Mouse (Mus musculus) fibroblast of lung, adult 2 months (primary cell): ENCODE measurements around the gene Mcl1.
A peak's percentile ranks its signal among the peaks of the same experiment; 100 is the strongest.
"Not testable (repeated sequence)": the region's sequence is repeated elsewhere in the genome, so short reads cannot be mapped to it uniquely, and the experiment has no call there.

Source experiments
- DNase-seq: peaks from one replicate; pipeline ENCODE4 v3.0.0-alpha.2; 2011; ENCODE audit warnings: low read depth

The Mcl1 gene

DNA sequence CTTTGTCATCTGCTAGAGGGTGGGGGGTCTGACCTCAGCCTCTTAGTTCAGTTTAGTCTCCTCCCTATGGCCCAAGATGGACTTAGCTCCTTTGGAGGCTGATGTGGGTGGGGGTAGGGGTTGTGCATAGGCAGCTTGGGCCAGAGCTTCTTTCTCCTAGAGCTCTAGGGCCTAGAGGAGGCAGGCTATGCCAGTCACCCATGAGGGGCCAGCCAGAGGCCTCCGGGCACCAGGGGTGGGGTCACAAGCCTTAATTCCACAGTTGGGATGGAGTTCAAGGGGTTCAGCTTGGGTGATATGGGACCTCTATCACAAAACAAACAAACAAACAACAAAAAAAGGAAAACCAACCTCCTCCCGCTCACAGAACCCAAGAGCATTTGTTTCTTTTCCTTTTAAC, 27.1 kb downstream of the Mcl1 start:
- no peak for DNase-seq

DNA sequence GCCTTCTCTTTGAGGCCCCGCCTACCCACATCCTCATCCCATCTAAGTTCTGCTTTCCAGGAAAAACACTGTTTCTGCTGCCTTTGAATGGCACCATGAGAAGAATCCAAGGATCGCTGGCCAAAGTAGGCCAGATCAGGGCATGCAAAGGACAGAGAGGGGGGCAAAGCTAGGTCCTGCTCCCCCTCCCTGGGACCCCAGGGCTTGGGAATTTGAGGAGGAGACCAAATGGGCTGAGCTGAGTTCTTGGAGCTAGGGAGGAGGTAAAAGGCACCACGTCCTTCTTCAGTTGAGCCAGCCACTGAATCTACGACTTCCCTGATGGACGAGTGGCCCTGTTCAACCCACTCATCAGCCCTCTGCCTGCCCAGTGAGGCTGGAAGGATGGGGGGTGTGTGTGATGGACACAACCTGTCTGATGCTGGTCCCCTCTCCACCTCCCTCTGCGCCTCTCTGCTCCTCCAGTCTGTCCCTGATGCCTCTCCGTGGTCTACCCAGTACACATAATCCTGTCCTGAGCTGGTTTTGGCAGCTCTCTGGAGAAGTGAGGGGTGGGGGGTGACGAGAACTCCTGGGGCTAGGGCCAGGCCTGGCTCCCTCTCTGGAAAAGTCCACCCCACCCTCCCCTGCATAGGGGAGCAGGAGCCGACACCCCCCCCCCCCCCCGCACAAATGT, 28.0 kb downstream of the Mcl1 start:
- DNase-seq: no peak

DNA sequence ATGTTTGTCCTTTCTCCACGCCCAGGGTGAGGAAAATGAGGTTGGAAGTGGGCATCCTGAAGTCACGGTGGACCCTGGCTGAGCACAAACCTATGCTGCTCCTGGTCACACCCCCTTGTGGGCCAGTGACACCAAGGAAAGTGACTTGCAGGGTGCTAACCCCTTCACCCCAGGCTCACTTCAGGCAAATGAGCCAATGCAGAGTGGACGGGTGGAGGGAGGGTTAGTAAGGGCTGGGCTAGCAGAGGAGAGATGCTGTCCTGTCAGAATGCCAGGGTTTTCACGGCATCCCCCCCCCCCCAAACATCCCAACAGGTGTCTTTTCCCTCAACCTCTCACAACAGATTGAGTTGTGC, 28.6 kb downstream of the Mcl1 start:
- DNase-seq: no peak

DNA sequence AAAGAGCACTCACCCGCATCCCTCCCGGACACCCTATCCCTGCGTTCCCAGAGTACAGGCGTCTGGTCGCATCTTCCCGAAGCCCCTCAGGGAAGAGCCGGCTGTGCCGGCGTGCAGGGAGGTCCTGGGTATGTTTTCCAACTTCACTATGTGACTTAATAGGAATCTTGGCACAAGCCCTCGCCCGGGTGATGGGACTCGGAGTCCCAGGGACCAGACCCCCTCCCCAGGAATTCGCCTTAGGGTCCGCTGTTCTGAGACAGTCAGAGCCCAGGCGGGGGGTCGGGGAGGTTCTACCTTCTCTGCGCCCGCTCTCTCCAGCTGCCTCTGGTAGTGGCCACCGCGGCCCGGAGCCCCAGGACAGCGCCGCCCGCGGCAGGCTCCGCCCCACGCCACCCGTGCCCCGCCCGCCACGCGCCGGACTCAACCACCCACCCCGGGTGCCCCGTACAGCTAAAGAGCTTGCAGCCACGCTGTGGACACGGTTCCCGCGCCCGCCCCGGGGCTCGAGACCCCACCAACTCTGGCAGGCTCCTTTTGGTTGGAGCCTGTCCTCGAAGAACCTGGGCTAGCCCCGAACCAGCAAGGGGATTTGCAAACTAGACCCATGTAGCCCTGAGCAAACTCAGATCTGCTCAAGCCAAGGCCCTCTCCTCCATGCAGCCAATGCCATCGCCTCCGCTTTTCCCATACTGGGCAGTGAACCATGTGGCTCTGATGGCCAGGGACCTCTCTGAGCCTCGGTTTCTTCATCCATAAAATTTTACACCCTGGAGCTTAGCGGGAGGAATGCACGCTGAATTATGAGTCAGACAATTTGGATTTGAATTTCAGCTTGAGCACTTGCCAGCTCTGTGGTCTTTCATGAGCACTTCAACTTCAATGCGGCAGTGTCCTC, 29.2 kb downstream of the Mcl1 start, which contains the start of gene Adamtsl4:
Gene Adamtsl4 (minus strand): TSS at position 394 of the 898 bp plus-strand sequence.
- DNase-seq: peak; percentile 99

DNA sequence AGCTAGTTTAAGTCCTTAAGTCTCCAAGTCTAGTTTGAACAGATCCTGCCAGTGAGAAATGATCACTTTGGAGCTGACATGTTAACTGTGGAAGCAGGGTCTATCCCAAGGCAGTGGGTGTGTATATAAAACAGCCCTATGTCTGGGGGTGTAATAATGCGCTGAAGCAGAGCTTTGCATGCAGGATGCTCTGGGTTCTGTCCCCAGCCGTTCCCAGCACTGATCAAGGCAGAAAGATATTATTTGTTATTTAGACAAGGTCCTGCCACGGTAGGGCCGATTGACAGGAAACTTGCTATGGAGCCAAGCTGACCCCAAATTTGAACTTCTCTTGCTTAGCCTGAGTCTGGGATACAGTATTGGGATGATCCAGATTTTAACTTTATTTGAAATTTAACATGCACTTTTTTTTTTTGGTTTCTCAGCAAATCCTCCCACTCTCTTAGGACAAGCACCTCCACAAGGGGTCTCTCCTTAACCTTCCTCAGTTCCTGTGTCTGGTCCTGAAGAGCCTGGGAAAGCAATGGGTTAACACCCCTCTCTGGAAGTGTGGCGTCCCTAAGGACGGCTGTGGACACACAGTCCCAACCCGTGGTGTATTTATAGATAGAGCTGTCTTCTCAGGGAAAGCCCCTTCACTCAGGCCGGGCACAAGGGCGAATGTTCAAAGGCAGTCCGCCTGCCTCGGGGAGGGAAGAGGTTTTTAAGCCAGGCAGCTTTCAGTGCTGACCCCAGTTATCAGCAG, 30.8 kb downstream of the Mcl1 start:
- DNase-seq: no peak

DNA sequence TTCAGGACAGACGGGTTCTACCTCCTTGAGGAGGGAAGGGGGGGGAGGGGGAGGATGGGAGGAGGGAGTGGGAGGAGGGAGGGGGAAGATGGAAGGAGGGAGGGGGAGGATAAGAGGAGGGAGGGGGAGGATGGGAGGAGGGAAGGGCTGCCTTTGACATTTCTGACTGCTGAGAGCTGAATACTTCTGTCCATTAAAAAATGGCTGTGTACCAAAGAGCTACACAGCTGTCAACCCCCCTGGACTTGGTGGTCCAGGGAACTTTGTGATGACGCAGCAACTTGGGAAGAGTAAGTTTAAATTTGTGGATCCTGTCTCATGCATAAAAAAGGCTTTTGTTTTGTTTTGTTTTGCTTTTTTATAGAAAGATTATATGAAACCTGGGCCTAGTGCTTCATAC, 31.4 kb downstream of the Mcl1 start:
- DNase-seq: no peak

DNA sequence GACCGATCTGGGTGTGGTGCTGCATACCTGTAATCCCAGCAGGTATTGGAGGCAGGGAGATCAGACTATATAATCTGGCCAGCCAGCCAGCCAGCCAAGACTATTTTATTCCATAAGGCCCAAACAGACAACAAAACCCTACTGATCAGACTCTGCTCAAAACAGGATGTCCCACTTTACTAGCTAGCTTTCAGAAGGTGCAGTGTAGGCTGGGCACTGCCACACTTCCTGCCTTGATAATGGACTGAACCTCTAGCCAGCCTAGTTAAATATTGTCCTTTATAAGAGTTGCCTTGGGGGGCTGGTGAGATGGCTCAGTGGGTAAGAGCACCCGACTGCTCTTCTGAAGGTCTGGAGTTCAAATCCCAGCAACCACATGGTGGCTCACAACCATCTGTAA, 32.0 kb downstream of the Mcl1 start:
- not testable (repeated sequence) for DNase-seq

DNA sequence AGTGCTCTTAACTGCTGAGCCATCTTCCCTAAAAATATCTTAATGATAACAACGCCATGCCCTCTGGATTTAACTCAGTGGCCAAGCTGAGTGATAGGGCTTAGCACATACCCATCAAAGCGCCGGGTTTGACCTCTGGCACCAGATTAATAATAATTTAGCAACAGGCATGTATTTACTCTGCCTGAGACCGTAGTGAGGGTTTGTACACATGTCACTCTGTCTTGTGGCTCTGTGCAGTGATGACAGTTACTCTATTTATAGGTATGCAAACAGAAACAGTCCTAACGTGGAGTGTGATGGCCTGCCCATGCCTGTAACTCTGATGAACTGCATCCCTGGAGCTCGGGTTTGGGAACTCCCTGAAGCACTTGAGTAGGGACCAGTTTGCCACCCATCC, 34.1 kb downstream of the Mcl1 start:
- no peak for DNase-seq

DNA sequence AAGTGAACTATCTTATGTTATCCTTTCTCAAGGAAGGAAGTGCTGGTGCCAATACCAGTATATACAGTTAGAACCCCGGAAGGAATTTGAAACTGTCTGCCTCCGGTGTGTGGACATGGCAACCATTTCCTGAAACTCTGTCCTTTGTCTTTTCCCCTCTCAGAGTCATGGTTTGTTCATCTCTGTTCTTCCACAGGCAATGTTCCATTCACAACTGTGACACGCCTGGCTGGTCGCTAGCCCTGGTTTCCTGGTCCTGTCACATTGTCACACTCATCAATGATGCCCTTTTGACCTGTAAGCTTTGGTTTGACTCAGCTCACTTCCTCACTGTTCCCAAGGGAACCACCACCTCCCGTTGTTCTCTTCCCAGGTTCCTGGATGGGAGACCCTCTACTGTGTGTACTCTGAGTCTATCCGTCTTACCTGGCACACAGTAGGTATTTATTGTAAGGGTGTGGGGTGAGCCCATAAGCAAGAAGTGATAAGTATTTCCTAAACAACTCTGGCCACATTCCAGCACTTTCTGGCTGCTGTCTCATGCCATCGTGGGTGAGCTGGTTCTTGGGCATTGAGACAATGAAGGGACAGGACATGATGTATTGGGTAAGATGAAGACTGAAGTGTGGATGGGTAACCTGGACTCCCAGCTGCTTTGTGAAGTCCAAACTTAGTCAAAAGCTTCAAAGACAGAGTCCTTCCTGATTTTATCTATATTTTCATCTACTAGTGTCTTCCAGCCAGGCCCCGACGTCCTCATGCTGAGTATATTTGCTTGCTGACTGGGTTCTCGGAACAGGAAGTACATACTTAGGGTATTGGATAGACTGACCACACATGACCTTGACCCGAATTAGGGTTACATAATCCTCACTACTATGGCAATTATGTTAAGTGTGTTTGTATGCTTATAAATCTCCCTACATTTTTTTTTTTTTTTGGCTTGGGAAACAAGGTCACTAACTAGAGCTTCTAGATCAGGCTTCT, 35.5 kb downstream of the Mcl1 start:
- DNase-seq: no peak

DNA sequence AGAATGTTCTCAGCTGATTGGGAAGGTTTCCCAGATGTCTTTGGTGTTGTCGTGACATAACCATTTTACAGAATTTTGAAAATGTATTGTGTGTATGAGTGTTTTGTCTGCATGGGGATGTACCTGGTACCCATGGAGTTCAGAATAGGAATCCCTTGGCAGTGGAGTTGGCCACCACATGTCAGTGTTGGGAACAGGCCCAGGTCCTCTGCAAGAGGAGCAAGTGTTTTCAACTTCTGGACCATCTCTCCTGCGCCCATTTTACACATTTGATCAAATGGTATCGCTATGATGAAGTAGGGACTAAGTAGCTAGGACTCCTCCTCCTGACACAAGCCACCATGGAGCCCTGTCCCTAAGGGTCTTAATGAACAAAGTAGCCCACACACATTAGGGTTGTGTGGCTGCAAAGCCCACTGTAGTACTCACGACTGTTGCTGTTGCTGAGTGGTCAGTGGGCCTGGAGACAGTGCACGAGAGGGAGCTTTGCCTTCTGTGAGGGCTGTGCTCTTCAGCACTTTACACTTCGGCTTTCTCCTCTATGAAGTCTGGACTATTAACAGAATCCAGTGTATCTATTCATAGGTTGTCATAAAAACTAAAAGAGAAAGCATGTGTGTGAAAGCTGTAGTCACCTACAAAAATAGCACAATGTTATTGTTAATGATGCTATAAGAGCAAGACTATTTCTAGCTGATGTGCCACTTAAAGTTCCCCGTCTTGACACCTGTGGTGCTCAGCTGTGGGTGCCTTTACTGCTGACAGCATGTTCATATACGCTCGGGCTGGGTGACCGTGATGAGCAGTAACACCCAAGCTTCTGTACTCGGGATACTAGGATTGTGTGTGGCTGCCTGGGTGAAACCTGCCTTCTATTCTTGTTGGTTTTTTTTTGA, 36.5 kb downstream of the Mcl1 start:
- DNase-seq: no peak

DNA sequence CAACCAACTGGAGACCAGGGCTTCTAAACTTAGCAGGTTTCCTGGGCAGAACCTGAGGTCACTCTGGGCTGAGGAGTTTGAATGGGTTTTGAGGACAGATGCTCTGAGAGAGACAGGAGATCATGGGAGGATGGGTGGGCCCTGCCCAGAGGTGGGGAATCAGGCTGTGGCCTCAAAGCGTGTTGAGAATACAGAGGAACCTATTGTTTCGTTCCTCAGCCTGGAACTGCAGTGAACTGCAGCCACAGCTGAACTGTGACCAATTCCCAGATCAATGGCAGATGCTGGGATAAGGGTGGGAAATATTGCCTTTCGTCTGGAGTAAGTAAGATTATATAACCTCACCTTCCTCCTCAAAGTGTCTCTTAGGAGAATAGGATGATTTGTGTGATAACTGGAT, 37.2 kb downstream of the Mcl1 start:
- no peak for DNase-seq

DNA sequence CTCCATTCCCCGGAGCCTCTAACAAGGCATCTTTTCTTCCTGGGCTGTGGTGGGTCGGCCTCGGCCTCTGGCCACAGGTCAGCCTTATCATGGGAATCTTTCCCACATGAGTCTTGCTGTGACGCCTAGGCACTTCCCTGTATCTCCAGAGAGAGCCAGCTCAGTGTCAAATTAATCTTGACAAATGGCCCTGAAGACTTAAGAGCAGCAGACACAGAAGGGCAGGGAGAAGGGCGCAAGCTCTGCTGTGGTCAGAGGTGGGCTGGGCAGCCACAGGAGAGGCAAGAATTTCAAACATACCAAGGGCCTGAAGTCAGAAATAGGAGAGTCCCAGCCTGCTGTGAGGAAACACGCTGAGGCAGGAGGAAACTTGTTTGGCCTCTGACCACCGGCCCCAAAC, 37.8 kb downstream of the Mcl1 start:
- DNase-seq: peak; percentile 94

DNA sequence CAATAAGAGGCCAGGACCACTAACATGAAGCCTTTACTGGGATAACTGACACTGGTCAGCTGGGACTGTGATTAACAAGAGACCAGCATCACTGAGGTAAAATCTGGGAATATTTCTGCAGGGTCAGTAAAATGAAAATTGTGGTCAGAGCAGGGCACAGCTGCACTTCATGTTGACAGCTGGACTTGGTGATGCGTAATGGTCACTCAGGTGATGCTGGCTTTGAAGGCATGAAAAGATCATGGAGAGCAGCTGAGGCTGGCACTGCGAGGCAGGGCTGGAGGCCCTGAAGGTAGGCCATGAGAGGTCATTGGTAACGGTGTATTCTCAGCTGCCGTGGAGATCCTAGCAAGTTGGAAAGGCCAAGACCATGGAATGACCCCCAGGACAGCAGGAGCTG, 39.7 kb downstream of the Mcl1 start:
- DNase-seq: no peak

DNA sequence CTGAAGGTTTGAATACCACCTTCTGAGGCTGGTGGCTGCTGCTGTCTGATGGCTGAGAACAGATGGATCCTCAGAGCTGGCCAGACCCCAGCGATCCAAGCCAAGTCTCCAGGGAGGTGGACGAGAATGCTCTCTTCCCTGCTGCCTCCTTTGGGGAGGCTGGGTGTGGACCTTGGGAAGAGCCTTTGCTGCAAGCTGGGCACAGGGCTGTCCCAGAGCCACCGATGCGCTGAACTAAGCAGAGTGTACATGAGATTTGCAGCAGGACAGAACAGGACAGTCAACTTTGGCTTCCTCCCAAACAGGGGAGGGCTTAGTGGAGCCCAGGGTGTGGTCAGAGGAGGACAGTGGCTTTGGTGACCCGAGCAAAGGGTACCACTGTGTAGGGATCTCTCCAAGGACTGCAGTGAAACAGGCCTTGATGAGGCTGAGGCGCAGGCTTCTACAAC, 41.7 kb downstream of the Mcl1 start:
- DNase-seq: no peak

DNA sequence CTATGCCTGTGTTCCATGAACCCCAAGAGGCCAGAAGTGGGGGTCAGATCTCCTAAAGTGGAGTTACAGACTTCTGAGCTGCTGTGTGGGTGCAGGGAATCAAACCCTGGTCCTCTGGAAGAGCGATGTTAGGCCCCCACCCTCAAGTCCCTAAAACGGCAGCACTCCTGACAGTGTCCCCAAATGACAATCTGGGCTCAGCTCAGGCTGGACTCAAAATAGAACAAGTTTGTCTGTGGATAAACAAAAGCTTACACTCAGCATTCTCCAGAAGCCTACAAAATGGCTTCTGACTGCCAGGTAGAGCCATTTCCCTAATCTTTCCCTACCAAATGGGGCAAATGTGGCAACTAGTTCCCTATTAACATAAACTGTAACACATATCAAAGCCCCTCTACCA, 42.5 kb downstream of the Mcl1 start:
- no peak for DNase-seq

DNA sequence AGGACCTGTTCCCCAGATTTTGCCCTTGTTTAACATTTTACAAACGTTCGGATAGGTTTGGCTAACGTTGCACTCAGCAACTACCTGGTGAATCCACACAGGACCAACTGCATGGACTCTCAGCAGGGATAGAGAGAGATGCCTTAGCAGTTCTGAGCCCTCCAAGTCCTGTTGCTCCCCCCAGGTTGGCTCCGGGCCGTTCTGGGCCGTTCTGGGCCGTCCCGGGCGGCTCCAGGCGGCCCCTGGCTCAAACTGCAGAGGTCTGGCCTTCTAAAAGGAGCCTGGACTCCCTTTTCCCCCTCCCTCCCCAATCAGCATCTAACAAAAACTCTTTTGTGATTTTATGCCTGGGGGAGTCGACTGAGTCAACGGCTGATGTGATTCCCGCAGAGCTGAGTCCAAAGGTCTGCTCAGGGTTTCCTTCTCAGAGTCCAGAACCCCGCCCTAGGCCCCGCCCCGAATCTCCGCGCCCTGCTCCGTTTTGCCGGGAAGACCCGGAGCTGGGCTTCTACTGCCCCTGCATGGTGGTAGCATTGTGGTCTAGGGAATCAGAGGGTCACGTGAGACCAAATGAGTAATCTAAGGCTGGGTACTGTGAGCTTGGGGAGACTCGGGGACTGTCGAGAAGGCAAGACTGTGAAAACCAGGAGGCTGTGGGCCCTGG, 43.4 kb downstream of the Mcl1 start:
- peak; percentile 96 for DNase-seq

DNA sequence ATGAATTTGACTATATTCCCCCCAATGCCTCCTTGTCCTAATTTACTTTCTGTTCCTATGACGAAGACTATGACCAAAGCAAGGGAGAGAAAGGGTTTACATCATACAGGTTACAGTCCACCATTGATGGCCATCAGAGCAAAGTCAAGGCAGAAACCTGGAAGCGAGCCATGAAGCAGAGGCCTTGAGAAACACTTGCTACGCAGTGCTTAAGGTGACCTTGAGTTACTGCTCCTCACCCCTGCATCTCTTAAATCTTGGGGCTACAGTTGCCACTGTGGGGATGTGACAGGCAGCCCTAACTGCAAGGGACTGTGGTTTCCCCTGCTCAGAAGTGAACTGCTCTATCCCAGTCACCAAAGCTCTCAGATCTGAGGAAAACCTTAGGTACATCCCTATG, 44.7 kb downstream of the Mcl1 start:
- no peak for DNase-seq

DNA sequence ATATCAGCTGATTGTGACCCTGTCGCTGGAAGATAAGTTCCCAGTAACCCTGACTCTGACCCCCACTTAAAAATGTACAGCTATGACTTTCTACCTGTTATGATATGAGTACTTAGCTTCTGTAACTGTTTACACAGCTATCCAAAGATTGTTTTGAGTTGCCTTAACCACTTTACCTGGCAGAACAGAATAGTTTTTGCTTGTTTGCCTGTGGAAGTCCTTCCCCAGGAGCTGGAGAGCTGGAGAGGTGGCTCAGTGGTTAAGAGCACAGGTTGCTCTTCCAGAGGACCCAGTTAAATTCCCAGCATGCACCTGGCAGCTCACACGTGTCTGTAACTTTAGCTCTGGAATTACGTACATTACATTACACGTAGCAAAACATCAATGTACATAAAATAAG, 46.0 kb downstream of the Mcl1 start:
- DNase-seq: no peak

DNA sequence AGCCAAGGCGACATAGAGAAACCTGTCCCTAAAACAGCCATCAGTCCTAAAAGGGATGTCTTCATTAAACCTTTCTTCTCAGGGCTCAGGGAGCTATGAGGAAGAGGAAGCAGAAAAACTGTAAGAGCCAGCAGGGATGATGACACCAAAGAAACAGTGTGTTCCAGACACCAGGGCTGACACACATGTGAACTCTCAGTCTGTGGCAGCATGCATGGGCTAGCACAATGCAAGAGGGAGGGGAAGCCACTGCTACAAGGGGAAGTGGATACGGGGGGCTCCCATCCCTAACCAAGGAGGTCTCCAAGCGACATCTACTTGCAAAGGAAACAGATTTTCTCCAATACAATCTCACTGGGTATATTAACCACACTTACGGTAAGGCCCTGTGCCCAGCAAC, 47.7 kb downstream of the Mcl1 start:
- DNase-seq: no peak

DNA sequence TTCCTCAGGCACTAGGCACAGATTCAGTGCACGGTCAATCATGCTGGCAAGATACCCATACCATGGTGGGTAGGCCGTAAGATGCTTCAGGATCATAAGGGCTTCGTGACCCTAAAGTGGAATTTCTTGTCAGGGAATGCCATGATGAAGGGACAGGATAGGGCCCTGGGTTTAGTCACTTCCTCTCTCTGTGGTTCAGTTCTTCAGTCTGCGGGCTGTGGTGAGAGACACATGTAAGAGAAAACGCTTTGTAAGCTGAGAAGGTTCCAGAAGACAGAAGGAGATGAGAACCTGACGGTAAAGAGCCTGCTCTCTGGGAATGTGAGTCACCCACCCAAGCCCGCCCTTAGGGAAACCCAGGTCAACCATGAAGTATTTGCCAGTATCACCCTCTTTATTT, 48.9 kb downstream of the Mcl1 start:
- no peak for DNase-seq
